Mouse (Mus musculus): Measurements from ENCODE around the gene Otulin. TPM values are rescaled to one million over a fixed set of nuclear protein-coding genes. Genes with fewer than 3 reads are reported as not detected.
A peak's percentile ranks its signal among the peaks of the same experiment; 100 is the strongest.

Gene Otulin
- polyA plus RNA-seq, 1 experiment: 23.9 TPM

- no peak overlapping the region for H3K4me3 ChIP-seq (ENCODE audit: insufficient read depth, low read length)
- H3K27ac ChIP-seq (ENCODE audit: insufficient read depth, low read length): no peak overlapping the region
- TF ChIP-seq POLR2A (IDR thresholded peaks at IDR 0.05; ENCODE audit: extremely low read depth, insufficient read depth, low read length) (no peak), CTCF (IDR thresholded peaks at IDR 0.05; ENCODE audit: extremely low read depth, insufficient read depth, low read length) (peak; percentile 88)
These were observed 29.2 kb upstream of the Otulin start for GRCm38 (mm10) chr15:27659592-27660244.

GRCm38 (mm10) chr15:27659143-27659542 is 28.6 kb upstream of the Otulin start:
- TF ChIP-seq CTCF (IDR thresholded peaks at IDR 0.05; ENCODE audit: extremely low read depth, insufficient read depth, low read length): no peak
- no peak for TF ChIP-seq POLR2A (IDR thresholded peaks at IDR 0.05; ENCODE audit: extremely low read depth, insufficient read depth, low read length)
- Histone ChIP-seq H3K4me1 (ENCODE audit: control insufficient read depth, insufficient read depth, low read length) (no peaks in the 10 kb centered on the region), H3K27ac (ENCODE audit: insufficient read depth, low read length) (no peak overlapping the region), H3K4me3 (ENCODE audit: insufficient read depth, low read length) (no peak overlapping the region)

More at GRCm38 (mm10) chr15:27659592-27660244, 29.2 kb upstream of the Otulin start:
- no peaks in the 10 kb centered on the region for H3K4me1 ChIP-seq (ENCODE audit: control insufficient read depth, insufficient read depth, low read length)

GRCm38 (mm10) chr15:27658356-27658755 is 27.9 kb upstream of the Otulin start:
- no peak for TF ChIP-seq POLR2A (IDR thresholded peaks at IDR 0.05; ENCODE audit: extremely low read depth, insufficient read depth, low read length)
- TF ChIP-seq CTCF (IDR thresholded peaks at IDR 0.05; ENCODE audit: extremely low read depth, insufficient read depth, low read length): no peak
- Histone ChIP-seq H3K27ac (ENCODE audit: insufficient read depth, low read length) (no peak overlapping the region), H3K4me3 (ENCODE audit: insufficient read depth, low read length) (no peak overlapping the region), H3K4me1 (ENCODE audit: control insufficient read depth, insufficient read depth, low read length) (no peaks in the 10 kb centered on the region)

GRCm38 (mm10) chr15:27657866-27658265 is 27.4 kb upstream of the Otulin start:
- no peaks in the 10 kb centered on the region for H3K4me1 ChIP-seq (ENCODE audit: control insufficient read depth, insufficient read depth, low read length)
- H3K4me3 ChIP-seq (ENCODE audit: insufficient read depth, low read length): no peak overlapping the region
- no peak overlapping the region for H3K27ac ChIP-seq (ENCODE audit: insufficient read depth, low read length)
- TF ChIP-seq CTCF (IDR thresholded peaks at IDR 0.05; ENCODE audit: extremely low read depth, insufficient read depth, low read length) (no peak), POLR2A (IDR thresholded peaks at IDR 0.05; ENCODE audit: extremely low read depth, insufficient read depth, low read length) (no peak)

GRCm38 (mm10) chr15:27656626-27657025 is 26.1 kb upstream of the Otulin start:
- H3K27ac ChIP-seq (ENCODE audit: insufficient read depth, low read length): no peak overlapping the region
- H3K4me1 ChIP-seq (ENCODE audit: control insufficient read depth, insufficient read depth, low read length): no peaks in the 10 kb centered on the region
- no peak for TF ChIP-seq CTCF (IDR thresholded peaks at IDR 0.05; ENCODE audit: extremely low read depth, insufficient read depth, low read length)
- no peak for TF ChIP-seq POLR2A (IDR thresholded peaks at IDR 0.05; ENCODE audit: extremely low read depth, insufficient read depth, low read length)
- H3K4me3 ChIP-seq (ENCODE audit: insufficient read depth, low read length): no peak overlapping the region

- no peaks in the 10 kb centered on the region for H3K4me1 ChIP-seq (ENCODE audit: control insufficient read depth, insufficient read depth, low read length)
- H3K4me3 ChIP-seq (ENCODE audit: insufficient read depth, low read length): no peak overlapping the region
- TF ChIP-seq CTCF (IDR thresholded peaks at IDR 0.05; ENCODE audit: extremely low read depth, insufficient read depth, low read length) (no peak), POLR2A (IDR thresholded peaks at IDR 0.05; ENCODE audit: extremely low read depth, insufficient read depth, low read length) (no peak)
- no peak overlapping the region for H3K27ac ChIP-seq (ENCODE audit: insufficient read depth, low read length)
These were observed 24.5 kb upstream of the Otulin start for GRCm38 (mm10) chr15:27655015-27655414.

- Histone ChIP-seq H3K4me3 (ENCODE audit: insufficient read depth, low read length) (no peak overlapping the region), H3K27ac (ENCODE audit: insufficient read depth, low read length) (no peak overlapping the region), H3K4me1 (ENCODE audit: control insufficient read depth, insufficient read depth, low read length) (no peaks in the 10 kb centered on the region)
- no peak for TF ChIP-seq POLR2A (IDR thresholded peaks at IDR 0.05; ENCODE audit: extremely low read depth, insufficient read depth, low read length)
- TF ChIP-seq CTCF (IDR thresholded peaks at IDR 0.05; ENCODE audit: extremely low read depth, insufficient read depth, low read length): no peak
These were observed 17.2 kb upstream of the Otulin start for GRCm38 (mm10) chr15:27647686-27648085.

- Histone ChIP-seq H3K27ac (ENCODE audit: insufficient read depth, low read length) (no peak overlapping the region), H3K4me1 (ENCODE audit: control insufficient read depth, insufficient read depth, low read length) (no peaks in the 10 kb centered on the region), H3K4me3 (ENCODE audit: insufficient read depth, low read length) (no peak overlapping the region)
- no peak for TF ChIP-seq POLR2A (IDR thresholded peaks at IDR 0.05; ENCODE audit: extremely low read depth, insufficient read depth, low read length)
- TF ChIP-seq CTCF (IDR thresholded peaks at IDR 0.05; ENCODE audit: extremely low read depth, insufficient read depth, low read length): no peak
These were observed 16.2 kb upstream of the Otulin start for GRCm38 (mm10) chr15:27646665-27647064.

- no peak overlapping the region for H3K27ac ChIP-seq (ENCODE audit: insufficient read depth, low read length)
- no peak overlapping the region for H3K4me3 ChIP-seq (ENCODE audit: insufficient read depth, low read length)
- TF ChIP-seq CTCF (IDR thresholded peaks at IDR 0.05; ENCODE audit: extremely low read depth, insufficient read depth, low read length) (no peak), POLR2A (IDR thresholded peaks at IDR 0.05; ENCODE audit: extremely low read depth, insufficient read depth, low read length) (no peak)
- H3K4me1 ChIP-seq (ENCODE audit: control insufficient read depth, insufficient read depth, low read length): no peaks in the 10 kb centered on the region
These were observed 14.8 kb upstream of the Otulin start for GRCm38 (mm10) chr15:27645250-27645649.

GRCm38 (mm10) chr15:27642895-27643294 is 12.4 kb upstream of the Otulin start:
- TF ChIP-seq CTCF (IDR thresholded peaks at IDR 0.05; ENCODE audit: extremely low read depth, insufficient read depth, low read length) (peak; percentile 71), POLR2A (IDR thresholded peaks at IDR 0.05; ENCODE audit: extremely low read depth, insufficient read depth, low read length) (no peak)
- H3K27ac ChIP-seq (ENCODE audit: insufficient read depth, low read length): no peak overlapping the region
- no peaks in the 10 kb centered on the region for H3K4me1 ChIP-seq (ENCODE audit: control insufficient read depth, insufficient read depth, low read length)
- no peak overlapping the region for H3K4me3 ChIP-seq (ENCODE audit: insufficient read depth, low read length)

All from cortical plate, adult 2 months (tissue).